Mouse (Mus musculus) telencephalon, adult 2 months (tissue): ENCODE results near the gene AU018091.
"Not testable (repeated sequence)": the region's sequence is repeated elsewhere in the genome, so short reads cannot be mapped to it uniquely, and the experiment has no call there.

Source experiments
- DNase-seq: peaks from one replicate; pipeline ENCODE4 v3.0.0-alpha.2; 2011; ENCODE audit warnings: low read depth, low spot score

Gene AU018091

DNA sequence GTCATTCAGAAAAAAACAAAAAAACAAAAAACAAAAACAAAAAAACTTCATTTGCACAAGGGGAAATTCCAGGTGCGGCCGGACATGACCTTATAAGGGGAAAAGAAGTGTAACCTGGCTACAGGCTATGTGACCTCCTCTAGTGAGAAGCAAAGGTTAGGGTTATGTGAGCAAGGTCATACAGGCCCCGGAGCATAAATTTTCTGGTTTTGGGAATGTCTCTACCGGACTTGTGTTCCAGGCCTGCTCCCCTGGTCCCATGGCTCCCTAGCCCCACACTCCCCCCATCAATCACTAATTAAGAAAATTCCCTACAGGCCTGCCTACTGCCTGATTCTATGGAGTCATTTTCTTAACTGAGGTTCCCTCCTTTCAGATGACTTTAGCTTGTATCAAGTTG lies 2.7 kb downstream of the AU018091 start:
- DNase-seq: no peak

DNA sequence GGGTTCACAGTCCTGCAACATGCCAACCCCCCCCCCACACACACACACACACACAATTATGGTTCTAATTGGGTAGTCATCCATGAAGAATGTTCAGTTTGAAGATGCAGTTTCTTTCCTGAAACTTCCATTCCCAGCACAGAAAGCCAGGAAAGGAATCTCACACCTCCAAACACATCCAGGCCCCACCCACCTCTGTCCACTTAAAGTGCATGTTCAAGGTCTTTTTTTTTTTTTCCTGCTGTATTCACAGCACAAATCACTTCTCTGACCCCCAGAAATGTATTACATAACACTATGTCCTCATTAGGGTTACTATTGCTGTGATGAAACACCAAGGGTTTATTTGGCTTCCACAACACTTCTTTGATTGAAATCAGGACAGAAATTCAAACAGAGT lies 4.0 kb downstream of the AU018091 start:
- DNase-seq: no peak

DNA sequence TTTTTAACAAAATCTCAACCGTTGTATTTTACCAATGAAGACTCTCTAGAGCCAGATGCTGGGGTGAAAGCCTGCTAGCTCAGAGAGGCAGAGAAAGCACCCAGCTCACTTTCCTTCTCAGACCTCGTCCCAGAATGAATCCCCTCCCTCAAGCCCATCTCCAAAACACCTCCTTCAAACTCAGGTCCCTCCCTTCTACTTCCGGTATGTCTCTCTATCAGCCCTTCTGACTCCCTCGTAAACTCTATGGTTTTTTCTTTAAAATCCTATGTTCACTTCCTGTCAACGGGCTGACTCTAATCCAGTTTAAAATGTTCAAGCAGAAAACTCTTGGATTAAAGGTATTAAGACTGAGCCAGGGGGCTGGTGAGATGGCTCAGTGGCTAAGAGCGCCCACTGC lies 4.6 kb downstream of the AU018091 start:
- DNase-seq: no peak

DNA sequence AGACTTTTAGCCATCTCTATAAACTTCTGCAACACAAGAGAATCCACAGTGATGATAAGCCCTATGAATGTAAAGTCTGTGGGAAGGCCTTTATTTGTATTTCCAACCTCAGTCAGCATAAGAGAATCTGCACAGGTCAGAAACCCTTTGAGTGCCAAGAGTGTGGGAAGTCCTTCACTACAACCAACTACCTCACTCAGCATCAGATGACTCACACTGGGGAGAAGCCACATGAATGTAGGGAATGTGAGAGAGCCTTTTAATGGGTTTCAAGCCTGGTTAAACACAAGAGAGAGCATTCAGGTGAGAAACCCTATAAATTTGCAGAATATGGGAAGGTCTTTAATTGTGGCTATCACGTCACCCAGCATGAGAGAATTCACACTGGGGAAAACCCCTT lies 18.6 kb downstream of the AU018091 start:
- DNase-seq: no peak

DNA sequence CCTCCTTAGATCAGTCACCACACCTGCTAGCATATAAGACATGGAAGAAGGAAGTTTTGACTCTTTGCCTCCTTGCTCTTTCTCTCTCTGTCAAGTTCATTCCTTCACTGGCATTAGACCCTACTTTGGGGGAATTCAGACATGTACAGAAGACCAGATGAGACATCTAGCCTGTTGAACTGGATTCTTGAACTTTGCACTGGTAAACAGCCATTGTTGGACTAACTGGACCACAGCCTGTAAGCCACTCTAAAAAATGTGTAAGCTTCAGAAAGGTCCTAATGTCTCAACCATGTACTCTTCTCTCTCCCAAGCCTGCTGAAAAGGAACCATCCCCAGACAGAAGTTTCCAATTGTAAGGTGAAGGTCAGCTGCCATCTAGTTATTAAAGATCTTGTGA lies 22.9 kb downstream of the AU018091 start:
- no peak for DNase-seq

DNA sequence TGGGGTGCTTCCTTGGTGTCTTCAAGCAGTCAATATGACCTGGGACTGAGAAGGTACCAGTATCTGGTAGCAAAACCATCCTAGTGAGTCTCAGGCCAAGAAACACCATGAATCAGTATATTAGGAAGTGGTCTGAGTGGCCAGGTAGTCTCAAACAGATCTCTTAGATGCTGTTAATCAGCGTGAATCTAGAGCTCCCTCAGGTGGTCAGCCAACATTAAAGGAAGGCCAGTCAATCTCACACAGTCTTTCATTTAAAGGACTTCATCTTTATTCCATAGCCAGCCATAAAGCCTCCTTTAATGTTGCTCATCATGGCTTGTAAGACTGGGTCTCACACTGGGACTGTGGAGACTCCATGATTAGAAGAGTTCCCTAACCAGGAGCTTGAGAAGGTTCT lies 25.7 kb downstream of the AU018091 start:
- no peak for DNase-seq

DNA sequence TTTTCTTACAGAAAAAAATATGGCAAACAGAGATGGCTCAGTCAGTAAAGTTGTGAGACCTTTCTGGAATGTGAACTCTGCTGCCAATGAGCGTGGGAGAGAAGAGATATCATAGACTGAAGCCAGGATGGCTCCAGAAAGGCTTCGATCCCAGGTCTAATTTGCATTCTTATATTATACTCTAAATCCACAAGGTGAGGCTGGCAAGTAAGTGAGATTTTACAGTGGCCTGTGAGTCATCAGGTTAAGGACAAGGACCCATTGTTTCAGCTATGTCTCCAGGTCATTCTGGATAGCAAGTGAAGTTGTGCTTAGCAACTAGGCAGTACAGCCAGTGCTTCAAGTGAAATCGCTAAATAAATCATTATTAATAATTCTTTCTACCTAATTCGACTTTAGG lies 33.4 kb downstream of the AU018091 start:
- no peak for DNase-seq

DNA sequence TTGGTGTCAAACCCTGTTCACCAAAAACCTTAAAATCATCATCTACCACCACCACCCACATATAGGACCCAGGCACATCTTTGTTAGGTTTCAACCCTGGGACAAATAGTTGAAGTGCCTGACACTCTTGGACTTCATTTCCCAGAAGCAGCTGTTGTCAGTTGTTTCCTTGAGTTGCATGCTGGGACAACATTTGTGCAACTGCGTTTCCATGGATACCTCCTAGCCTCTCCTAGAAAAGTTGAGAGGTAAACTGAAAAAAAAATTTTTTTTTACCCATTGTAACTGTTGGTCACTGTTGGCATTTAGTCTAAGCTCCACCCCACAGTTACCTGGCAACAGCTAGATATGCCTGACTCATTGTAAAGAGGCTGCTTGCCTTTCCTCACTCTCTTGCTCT lies 34.3 kb downstream of the AU018091 start:
- DNase-seq: no peak

DNA sequence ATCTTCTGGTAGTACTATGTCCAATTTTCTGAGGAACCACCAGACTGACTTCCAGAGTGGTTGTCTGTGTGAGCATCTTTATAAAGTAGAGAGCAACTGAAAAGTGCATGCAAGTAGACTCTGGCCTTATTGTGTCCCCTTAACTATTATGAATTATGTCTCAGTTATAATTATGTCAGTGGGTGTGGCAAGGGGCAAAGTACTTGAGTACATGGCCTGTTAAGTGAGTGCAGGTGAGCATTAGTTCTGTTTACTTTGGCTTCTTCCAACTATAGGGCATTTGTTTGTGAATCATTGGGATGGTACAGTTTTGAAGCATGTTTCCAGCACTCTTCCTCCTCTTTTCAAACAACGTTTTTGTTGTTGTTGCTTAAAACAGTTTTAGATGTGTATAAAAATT lies 38.7 kb downstream of the AU018091 start:
- no peak for DNase-seq

DNA sequence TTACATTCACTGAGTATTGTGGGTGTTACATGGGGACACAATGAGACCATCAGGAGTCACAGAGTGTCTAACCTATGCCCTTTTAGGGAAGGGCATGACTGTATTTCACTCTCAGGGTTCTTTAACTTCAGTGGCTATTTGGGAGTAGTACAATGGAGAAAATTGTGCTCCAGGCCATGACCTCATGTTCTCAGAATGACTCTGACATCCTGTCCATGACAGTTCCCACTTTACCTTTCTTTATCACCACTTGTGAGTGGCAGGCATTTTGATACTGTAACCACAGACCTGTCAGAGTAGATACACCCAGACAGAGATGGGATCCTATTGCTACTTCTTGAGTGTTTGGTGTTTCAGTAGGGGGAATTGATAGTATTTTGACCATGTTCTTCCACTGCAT lies 40.4 kb downstream of the AU018091 start:
- not testable (repeated sequence) for DNase-seq

DNA sequence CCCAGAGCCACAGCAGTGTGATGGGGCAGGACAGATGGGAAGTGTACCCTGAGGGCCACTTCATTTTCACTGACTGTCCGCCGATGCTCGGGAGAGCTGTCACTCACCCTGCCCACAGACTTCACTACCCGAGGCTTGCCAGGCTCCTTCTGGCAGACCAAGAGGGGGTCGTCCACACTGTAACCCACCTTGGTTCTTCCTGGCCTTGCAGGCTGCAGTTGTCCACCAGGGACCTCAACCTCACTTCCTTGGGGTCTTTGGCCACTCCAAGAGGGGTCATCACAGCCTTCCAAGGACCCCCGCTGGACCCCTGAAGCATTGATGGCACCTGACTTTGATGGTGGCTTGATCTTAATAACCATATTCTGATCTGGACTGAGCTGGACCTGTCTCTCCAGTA lies 57.8 kb downstream of the AU018091 start:
- DNase-seq: not testable (repeated sequence)

DNA sequence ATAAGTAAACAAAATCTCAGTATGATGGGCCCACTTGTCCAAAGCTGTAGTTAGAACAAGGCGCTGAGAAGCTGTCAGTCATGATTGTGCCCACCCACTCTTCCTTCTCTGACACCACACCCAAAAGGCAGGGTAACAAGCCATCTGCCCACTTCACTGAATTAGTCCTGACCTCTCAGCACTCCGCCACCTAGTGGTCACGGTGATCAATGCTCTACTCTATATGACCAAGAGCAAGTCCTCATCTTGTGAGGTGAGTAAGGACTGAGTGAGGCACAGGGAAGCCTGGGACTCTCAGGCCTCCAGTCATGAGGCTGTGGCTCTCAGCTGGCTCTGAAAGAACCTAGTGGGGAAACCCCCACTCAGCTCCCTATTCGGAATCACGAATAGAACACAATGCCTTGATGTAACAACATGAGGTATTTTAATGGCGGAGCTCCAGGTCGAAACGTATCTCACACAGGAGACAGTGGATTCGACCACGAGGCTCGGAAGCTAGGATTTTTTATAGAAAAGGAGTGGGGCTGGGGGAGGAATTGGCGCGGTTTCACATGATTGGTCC lies 62.4 kb downstream of the AU018091 start:
- not testable (repeated sequence) for DNase-seq
